Mouse (Mus musculus): ENCODE data around the gene Hmga1b.
"Not testable (repeated sequence)": the region's sequence is repeated elsewhere in the genome, so short reads cannot be mapped to it uniquely, and the experiment has no call there.

Gene Hmga1b

DNA sequence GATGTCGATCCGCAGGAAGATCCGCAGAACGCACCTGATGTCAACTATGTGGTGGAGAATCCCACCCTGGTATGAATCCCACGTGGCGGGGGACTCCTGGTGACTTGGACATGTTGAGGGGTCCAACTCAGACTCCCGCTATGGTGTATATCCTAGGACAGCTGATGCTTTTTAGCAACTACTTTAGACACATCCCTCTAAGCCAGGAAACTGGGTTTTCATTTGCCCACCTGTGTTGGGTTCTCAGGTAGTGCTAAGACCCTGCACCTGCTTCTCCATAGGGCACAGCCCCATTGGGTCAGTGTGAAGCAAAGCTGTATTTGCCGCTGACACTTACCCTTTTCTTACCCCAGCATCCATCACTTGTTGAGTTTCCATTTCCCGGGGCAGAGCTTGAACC lies 22.6 kb downstream of the Hmga1b start:
- DNase-seq = no peak

DNA sequence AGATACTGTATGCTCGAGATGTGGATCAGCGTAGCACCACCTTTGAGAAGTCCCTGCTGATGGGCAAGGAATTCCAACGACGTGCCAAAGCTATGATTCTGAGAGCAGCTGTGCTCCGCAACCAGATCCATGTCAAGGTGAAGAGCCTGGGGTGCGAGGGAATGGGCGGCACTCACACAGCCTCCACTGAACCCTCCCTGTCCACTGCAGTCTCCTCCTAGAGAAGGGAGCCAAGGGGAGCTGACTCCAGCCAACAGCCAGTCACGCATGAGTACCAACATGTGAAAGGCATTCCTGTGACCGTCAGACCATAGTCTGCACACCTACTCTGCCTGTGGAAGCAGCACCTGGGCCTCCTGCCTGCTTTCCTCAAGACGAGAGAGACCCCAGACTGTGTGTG lies 25.9 kb downstream of the Hmga1b start:
- DNase-seq = not testable (repeated sequence)

DNA sequence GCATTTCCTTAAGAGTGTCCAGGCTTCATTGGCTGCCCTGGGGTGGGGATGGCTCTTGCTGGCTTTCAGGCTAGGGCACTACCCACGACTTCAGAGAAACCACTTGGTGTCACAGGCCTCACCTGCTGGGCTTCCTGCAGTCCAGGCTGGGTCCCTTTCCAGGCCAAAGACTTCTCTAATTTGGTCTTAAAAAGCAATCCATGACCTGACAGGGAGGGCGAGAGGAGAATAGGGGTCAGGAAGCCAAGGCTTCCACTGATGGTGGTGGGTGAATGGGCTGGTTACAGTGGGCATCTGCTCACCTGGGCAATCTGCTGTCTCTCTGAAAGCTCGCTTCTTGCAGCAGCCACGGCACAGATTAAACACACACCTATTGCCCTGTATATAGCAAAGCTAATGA lies 26.8 kb downstream of the Hmga1b start:
- no peak for DNase-seq

DNA sequence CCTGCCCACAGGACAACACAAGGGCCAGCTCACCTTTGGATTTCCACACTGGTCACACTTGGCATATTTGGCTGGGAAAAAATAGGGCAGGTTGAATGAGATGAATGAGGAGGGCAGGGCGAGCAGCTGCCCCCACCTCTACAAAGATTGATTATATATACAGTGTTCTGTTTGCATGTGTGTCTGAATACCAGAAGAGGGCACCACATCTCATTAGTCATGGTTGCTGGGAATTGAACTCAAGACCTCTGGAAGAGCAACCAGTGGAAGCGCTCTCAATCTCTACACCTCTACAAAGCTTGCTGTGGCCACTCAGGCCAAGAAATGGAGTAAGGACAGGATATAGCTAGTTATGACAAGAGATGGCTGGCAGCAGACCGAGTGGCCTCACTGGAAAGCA lies 27.2 kb downstream of the Hmga1b start:
- DNase-seq = no peak

DNA sequence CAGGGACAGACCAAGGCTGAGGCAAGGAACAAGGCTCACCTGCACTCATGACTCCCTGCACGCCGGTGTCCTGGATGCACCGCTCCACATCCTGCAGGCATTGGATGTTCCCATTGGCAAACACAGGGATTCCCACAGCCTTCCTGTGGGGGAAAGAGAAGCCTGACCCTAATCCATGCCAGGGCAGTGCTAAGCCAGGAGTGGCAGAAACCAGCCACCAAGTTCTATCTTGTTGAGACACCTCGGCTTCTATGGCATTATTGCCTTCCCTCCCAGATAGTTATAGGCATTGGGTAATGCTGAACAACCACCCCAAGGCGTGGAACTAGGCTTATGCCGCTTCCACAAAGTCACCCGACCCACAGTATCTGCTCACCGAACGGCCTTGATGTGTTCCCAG lies 30.1 kb downstream of the Hmga1b start:
- no peak for DNase-seq

DNA sequence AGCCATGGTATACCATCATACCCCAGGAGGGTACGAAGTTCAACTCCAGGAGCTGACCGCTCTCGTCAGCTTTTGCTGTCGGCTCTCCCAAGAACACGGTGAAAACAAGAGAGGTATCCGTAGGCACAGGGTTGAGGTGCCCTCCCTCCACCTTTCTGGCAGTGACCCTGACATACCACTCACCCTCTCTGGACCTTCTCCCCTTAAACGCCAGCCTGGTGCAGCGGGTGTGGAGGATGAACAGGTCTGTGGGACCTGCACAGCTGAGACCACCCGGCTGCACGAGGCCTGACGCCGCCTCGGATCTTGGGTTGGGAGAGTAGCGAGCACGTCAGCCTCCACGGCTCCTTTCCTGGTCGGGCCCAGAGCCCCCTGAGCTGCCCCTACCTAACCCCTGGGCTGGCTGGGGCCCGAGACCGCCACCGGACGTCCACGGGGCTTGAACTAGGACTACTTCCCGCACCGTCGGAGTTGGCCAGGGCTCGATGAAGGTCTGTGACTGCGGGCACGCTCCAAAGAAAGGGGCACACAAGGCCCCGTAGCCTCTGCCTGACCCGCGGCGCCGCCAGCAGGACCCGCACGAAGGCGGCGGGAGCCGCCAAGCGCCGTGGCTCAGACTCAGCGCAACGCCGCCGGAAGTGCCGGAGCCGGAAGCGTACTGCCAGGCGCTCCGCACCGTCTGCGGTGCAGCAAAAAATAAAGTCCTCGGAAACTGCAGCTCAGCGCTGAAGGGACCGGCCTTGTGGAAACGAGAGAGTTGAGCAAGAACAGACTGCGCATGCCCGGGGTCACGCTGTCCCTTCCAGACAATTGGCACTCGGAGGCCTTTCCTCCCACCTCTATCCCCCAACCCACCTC lies 33.4 kb downstream of the Hmga1b start, which contains the start of gene Dus1l:
Dus1l (minus strand) TSS at position 648 of the 858 bp plus-strand sequence.
- DNase-seq = peak; percentile 98

DNA sequence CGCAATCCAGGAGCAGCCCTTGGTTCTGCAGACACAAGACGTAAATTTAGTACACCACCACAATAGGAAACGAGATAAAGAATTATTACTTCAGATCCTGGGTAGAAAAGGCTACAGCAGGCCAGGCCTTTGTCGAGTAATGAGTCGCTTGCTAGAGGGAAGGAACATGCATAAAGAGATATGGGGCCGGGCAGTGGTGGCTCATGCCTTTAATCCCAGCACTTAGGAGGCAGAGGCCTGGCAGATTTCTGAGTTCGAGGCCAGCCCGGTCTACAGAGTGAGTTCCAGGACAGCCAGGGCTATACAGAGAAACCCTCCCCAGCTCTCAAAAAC lies 34.0 kb downstream of the Hmga1b start:
- DNase-seq = no peak

DNA sequence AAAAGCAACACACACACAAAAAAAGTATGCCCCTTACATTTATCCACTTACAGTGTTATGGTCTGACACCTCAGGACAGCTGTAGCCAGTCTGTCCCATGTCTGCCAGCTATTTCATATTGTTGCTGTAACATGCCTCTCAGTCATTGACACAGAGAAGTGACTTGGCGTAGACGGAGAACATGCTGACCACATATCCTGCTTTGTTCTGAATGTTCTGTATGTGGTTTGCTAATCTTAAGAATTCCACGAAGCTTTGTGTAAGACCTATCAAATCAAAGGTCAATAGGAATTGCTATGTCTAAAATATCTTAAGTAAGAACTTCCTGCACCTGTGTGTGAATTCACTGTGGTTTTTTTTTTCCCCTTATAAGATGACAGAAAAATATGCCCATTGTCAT lies 35.6 kb downstream of the Hmga1b start:
- DNase-seq = no peak

DNA sequence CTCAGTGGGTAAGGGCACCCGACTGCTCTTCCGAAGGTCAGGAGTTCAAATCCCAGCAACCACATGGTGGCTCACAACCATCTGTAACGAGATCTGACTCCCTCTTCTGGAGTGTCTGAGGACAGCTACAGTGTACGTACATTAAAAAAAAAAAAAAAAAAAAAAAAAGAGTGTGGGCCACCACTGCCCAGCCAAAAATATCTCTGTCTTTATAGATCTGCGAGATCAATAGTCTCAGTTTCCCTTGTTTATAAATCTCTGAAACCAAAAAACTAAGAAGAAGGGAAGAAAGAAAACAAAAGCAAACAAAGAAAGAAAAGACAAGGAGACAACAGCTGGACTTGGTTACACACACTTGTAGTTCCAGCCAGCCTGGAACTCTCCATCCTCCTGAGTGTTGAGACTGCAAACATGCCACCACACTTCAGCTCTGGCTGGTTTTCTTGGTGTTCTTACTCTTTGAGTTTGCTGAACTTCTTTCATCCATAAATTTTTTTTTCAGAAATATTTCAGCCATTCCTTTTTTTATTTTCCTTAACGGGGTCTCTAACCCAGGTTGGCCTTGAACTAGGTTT lies 36.8 kb downstream of the Hmga1b start:
- no peak for DNase-seq

DNA sequence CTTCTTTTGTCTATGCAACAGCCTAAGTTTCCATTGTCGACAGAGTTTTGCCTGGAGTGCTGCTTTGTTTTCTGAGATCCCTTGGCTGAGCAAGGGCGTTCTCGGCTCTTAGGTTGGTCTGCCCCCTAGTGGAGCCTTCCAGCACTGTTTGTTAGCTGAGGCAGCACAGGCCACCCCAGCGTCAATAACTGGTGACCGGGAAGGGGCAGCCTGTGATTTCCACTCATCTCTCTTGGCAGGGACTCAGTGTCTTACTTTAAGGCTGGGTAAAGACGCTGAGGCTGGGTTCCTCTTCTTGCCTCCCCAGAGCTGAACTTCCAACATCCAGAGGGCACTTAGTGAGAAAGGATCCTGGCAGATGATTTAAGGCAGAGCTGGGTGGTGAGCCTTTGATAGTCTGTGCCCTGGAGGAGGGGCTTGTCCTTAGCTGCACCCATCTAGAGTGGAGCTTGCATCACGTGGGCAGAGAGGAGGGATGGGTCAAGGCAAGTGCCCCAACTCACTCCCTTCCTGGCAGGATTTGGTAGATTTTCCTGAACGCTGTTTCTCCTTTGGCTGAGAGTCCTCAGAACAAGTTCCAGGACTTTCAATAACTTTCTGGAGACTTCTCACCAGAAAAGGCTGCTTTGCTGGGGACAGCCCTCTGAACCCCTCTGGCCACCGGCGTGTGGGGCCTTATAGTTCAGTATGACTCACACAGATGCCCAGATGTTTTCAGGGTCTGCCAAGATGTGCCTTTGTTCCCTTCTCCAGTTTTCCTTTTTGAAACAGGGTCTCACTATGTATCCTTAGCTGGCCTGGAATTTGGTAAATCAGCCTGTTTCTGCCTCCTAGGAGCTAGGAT lies 37.7 kb downstream of the Hmga1b start:
- DNase-seq = peak; percentile 88

DNA sequence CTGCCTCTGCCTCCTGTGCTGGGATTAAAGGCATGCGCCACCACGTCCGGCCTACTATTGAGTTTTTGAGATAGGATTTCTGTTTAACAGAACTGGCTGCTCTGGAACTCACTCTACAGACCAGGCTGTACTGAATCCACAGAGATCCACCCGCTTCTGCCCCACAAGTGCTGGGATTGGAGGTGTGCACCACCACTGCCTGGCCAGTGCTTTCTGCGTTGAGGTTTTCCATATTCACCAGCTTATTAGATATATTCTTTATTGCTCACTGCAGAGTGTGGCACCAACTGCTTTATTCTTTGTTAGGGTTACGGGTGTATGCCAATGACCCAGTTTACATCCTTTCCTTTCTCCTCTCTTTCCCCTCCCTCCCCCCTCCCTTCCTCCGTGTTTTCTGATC lies 41.7 kb downstream of the Hmga1b start:
- DNase-seq = no peak

DNA sequence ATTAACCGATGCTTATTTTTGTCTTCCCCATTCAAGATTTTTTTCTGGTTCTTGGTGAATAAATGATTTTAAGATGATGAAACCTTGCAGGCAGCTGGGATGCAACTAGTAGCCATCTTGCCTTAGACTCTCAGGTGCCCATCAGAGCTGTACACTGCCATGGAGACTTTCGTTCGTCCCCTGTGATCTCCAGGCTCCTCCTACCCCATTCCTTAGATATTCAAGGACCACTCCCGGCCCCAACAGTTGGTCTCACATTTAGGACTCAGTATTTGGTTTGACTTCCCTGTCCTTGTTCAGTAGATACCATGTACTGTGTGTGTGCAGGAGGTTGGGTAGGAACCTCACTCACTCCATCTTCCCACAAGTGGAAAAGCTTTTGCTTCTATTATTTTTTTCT lies 42.2 kb downstream of the Hmga1b start:
- DNase-seq = no peak

DNA sequence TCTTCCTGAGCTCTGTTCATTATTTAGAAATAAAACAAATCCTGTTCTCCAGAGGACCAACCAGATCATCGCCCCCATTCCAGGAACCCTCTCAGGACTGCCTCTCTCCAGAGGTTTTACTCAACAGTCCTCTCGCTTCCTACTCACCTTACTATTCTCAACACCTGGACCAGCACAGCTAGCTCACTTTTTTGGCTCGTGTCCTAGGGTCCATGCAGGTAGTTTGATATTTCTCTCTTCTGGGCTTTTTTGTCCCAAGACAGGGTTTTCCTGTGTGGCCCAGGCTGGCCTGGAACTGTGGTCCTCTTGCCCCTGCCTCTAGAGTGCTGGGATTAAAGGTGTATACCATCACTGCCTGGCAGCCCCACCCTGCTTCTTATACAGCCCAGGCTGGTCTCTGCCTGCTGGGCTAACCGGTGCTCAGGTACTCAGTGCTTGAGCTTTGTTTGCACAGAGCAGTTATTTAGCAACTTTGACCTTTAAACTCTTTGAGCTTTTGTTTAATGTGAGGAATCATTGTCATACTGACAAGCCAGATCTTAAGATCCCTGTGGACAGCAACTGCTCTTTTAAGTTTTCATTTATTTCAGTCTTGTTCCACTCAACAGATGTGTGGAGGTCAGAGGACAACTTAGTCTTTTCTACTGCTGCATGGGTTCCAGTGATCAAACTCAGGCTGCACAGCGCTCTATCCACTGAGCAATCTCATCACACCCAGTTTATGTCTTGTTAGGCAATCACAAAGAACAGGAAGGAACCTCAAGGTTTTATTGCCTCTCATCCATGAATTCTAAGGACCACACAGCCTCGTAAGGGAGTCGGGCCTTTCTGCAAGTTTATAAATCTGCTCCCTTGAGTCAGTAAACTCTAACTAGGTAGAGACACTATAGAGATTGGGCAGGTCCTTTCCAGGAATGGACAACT lies 43.0 kb downstream of the Hmga1b start:
- DNase-seq = no peak

DNA sequence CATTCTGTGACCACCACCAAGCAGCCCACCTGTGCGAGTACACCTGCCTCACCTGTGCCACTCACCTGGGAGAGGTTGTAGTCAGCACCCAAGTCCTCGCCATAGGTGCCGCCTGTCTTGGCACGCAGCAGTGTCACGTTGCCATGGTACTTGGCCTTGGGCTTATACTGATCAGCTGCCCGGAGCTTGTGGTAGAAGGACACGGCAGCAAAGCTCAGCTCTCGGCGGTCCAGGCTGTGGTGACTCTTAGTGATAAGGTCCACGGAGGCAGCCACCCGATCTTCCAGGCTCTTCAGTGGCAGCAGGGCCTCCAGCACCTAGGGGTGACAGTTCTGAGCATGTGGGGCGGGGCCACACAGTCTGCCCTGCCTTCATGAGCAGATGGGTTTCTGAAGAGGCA lies 45.4 kb downstream of the Hmga1b start:
- DNase-seq = no peak

DNA sequence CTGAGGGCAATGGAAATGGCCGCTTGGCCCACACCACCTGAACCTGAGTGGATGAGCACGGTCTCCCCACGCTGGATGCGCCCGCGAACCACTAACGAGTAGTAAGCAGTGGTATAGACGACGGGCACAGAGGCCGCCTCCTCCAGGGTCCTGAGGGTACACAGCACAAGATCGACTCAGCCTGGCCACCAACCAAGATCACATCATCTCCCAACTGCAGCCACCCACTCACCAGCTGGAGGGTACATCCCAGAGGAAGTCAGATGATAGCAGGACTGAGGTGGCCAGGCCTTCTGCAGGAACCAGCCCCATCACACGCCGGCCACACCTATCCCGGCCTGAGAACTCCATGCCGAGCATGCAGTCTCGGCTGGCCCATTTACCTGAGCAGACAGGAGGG lies 49.5 kb downstream of the Hmga1b start:
- DNase-seq = no peak
